Mouse (Mus musculus) monocyte, adult 59 days (primary cell): ENCODE measurements around the gene Pitpnm2. TPM values are rescaled to one million over a fixed set of nuclear protein-coding genes. Genes with fewer than 3 reads are reported as not detected.

Experiments used
- total RNA-seq, 2 experiments: library from RNA; stranded (reverse); gene quantifications; one replicate each; pipeline ENCODE4 v1.2.4; 2023

Gene Pitpnm2
- total RNA-seq, result 1 to 10 TPM; 6.4 to 8.0 TPM

DNA sequence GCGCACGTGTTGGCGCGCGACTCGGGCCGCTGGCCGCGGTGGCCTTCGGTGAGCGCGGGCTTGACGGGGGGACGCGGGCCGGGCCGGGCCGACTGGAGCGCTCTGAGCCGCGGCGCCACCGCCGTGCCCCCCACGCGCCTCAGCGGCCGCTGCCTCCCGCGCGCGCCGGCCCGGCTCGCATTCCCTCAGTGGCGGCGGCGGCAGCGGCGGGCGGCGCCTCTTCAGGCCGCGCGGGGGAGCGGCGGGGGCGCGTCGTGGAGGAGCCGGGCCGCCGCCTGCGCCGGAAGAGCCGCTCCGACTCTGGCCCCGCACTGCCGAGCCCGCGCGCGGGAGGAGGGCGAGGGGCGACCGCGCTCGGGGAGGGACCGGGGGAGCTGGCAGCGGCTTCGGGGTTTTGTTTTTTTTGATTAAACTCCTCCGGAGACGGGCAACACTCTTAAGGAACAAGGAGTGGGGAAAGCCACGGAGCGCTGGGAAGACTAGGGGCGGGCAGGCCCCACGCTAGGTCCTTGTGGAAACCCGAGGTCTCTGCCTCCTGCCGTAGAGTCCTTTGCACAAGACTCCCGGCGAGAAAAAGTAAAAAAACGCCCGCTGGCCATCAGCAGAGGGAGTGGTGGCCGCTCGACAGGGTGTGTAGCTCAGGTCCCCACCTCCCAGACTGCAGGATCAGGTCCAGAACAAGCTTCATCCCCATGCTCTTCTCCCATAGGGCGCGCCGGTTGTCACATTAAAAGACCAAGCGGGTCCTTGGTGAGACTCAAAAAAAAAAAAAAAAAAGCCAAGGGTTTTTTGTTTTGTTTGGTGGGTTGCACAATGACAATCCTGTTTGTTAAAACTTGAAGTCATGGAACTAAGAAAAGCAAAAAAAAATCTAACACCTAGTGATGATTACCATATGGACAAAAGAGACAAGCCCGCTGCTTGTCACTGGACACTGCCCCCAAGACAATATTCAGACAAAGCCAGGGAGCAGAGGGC lies at the start of gene Pitpnm2:
Gene Pitpnm2 (minus strand): TSS at position 147 of the 978 bp plus-strand sequence.

DNA sequence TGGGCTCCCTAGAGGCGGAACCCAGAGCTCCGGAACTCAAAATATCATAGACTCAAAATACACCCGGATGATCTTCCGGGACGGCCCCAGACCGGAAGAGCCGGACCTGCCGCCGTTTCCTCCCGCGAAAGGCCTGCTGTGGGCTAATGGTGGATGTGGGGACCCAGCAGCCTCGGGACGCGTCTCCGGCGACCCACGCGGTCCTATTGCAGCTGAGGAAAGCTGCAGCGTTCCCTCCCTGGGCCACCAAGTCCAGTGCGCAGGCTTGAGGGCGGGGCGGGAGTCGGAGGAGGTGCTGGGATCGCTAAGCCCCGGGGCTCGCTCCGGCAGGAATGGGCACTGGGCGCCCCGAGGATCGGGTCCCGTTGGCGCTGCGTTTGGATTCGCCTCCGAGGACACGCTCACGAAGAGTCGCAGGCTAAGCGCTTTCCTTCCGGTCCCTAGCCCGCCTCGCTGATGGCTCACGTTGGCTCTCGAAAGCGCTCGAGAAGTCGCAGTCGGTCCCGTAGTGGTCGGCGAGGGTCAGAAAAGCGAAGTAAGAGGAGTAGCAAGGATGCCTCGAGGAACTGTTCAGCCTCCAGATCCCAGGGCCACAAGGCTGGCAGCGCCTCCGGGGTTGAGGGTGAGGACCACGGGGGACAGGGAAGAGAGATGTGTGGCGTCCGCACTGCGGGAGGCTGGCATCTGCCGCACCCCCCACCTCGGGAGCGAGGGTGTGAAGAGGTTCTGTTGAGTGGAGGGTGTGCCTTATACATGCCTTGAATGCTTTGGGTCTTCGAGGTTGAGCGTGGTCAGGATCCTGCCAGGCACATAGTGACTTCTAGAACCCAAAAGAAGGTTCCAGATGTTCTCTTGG lies 133.3 kb downstream of the Pitpnm2 start, which contains the start of gene Arl6ip4:
Gene Arl6ip4 (plus strand): TSS at position 100 of the 856 bp plus-strand sequence.

DNA sequence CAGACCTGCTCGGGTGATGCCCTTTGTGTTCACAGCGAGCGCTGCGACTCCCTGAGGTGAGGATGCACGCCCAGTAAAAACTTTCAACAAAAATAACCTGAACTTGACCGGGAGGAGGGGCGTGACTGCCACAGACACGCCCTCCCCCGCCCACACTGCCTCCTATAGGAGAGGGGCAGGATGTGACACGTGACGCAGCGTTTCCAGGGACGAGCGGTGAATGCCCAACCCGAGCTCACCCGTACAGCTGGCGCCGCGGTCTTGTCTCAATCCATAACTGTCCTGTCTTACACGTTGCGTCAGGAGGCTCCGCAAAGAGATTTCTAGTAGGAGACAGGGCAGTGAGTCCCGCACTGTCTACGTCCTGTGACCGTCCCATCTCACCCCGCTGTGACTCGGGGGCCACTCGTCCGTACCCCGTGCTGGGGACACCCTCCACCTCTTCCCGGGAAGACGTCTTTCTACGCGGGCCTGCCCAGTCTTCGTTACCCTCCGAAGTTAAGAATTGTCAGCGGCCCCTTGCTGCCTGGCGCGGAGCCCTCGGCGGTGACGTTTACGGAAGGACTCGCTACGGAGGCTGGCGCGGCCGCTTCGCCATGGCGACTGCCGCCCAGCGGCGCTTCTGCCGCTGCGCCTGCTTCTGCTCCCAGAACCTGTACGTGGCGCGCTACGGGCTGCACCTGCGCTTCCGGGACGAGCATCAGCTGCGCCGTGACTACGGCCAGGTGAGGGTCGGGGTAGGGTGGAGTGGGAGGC lies 137.6 kb downstream of the Pitpnm2 start, which contains the start of gene Ogfod2:
Gene Ogfod2 (plus strand): TSS at position 556 of the 756 bp plus-strand sequence.

DNA sequence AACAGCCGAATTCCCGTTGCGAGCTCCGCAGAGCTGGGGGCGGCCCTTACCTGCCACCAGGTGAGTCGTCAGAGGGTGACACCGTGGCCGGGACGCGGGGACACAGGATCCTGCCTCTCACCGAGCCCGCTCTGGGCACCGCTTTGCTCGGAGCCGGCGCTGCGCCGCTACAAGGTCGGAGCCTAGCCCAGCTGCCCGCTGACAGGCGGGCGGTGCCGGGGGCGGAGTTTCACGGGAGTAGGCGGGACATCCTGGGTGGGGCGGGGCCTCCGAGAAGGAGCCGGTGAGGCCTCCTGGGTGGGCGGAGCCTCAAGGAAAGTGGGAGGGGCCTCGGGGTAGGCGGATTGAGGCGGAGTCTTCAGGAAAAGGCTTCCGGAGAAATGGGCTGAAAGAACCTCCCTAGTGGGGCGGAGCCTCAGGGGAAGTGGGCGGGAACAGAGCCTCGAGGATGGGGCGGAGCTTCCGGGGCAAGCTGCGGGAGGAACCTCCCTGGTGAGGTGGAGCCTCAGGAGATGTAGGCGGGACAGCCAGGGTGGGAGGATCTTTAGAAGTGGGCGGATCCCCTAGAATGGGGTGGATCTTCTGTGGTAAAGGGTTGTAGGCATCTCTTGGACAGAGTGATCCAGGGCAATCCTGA lies 153.8 kb downstream of the Pitpnm2 start, which contains the start of gene Abcb9:
Gene Abcb9 (minus strand): TSS at position 203 of the 637 bp plus-strand sequence.

Other genes with a start within 250 kb of the Pitpnm2 start
- gene Vps37b, start 217.5 kb downstream of the Pitpnm2 start, total RNA-seq, result 10 to 100 TPM; 83.5 to 92.9 TPM
- gene Abcb9, start 154.0 kb downstream of the Pitpnm2 start, total RNA-seq, result 1 to 10 TPM; 1.8 to 2.8 TPM
- gene Ogfod2, start 137.5 kb downstream of the Pitpnm2 start, total RNA-seq, result 10 to 100 TPM; 14.3 to 16.3 TPM
- gene Arl6ip4, start 133.7 kb downstream of the Pitpnm2 start, total RNA-seq, result 10 to 100 TPM; 28.9 to 35.9 TPM
- gene Mphosph9, start 78.2 kb upstream of the Pitpnm2 start, total RNA-seq, result 1 to 10 TPM; 4.8 to 7.3 TPM
- 1 to 10 TPM; 5.6 to 6.1 TPM for gene 2810006K23Rik, start 78.3 kb upstream of the Pitpnm2 start, total RNA-seq
- gene Cdk2ap1, start 113.3 kb upstream of the Pitpnm2 start, total RNA-seq, result 100 to 1,000 TPM in 1 of 2 experiments, 10 to 100 TPM in 1; 95.8 to 112 TPM
- 100 to 1,000 TPM; 124 to 127 TPM for gene Sbno1, start 176.2 kb upstream of the Pitpnm2 start, total RNA-seq
- gene Kmt5a, start 190.2 kb upstream of the Pitpnm2 start, total RNA-seq, result 100 to 1,000 TPM; 105 to 109 TPM
- 100 to 1,000 TPM; 205 to 235 TPM for gene Rilpl2, start 228.6 kb upstream of the Pitpnm2 start, total RNA-seq
- 10 to 100 TPM; 14.8 to 16.8 TPM for gene Snrnp35, start 233.4 kb upstream of the Pitpnm2 start, total RNA-seq